In genomic region chr8:116978052-116978451, GRCm38 (mm10) we compare ENCODE assay signal across 8 mouse cellular contexts. TPM values are rescaled to one million over a fixed set of nuclear protein-coding genes. Genes with fewer than 3 reads are reported as not detected.
A peak's percentile ranks its signal among the peaks of the same experiment; 100 is the strongest.
DNase-seq lines count a peak whose midpoint lies in the region; ATAC-seq and TF ChIP-seq lines count a peak whose summit lies in the region.

No protein-coding gene starts in this region.

- no peaks in the 10 kb centered on the region for H3K27me3 ChIP-seq in ES-Bruce4 (ENCODE audit: control insufficient read depth, insufficient read depth, low read length, poor library complexity, severe bottlenecking)
- H3K27me3 ChIP-seq in forebrain, embryonic 15.5 days, result no peaks in the 10 kb centered on the region
- peaks cover 15% of the 10 kb centered on the region for H3K27me3 ChIP-seq in liver, embryonic 15.5 days

- peaks cover 6% of the 10 kb centered on the region for H3K36me3 ChIP-seq in ES-Bruce4 (ENCODE audit: control insufficient read depth, insufficient read depth, low read length, poor library complexity, severe bottlenecking)
- H3K36me3 ChIP-seq in forebrain, embryonic 15.5 days, result no peaks in the 10 kb centered on the region
- 0 out of 2 replicates have a peak, but pooled peaks cover 4% of the 10 kb centered on the region for H3K36me3 ChIP-seq in liver, embryonic 15.5 days (replicated peaks)

- WGBS in forebrain, embryonic 15.5 days, result 27% methylated on average over 8 of the region's 8 CpGs
- 33% methylated on average over 8 of the region's 8 CpGs for WGBS in liver, embryonic 15.5 days (ENCODE audit: insufficient replicate concordance)

- no peak for TF ChIP-seq CTCF in ES-Bruce4 (IDR thresholded peaks at IDR 0.05; ENCODE audit: low read depth, low read length)

- H3K4me3 ChIP-seq in ES-Bruce4 (ENCODE audit: low read depth, low read length), result peak overlapping the region; percentile 81
- H3K4me3 ChIP-seq in forebrain, embryonic 15.5 days, result peak overlapping the region; percentile 74
- peak overlapping the region; percentile 75 for H3K4me3 ChIP-seq in liver, embryonic 15.5 days (replicated peaks)

- H3K27ac ChIP-seq in ES-Bruce4 (ENCODE audit: insufficient read depth, low read length), result no peak overlapping the region
- H3K27ac ChIP-seq in forebrain, embryonic 15.5 days (replicated peaks), result peak overlapping the region; percentile 49; the same call in 1 of the 2 replicates
- no peak overlapping the region for H3K27ac ChIP-seq in liver, embryonic 15.5 days (replicated peaks)

- intact Hi-C loops in gastrocnemius, postnatal 36 days (cut with DNase I), result loop anchor here (2.0 to 5.0 kb wide), 2 partner anchors 36 to 57 kb away; partner anchors contain the start of genes Atmin, Cenpn and Cmc2

- H3K9ac ChIP-seq in ES-Bruce4 (ENCODE audit: low read depth, poor library complexity, severe bottlenecking), result peak overlapping the region; percentile 36
- H3K9ac ChIP-seq in forebrain, embryonic 15.5 days (replicated peaks), result peak overlapping the region; percentile 38
- peak overlapping the region; percentile 41; the same call in 1 of the 2 replicates for H3K9ac ChIP-seq in liver, embryonic 15.5 days

- DNase-seq in heart, adult 11 months, result peak; percentile 92
- no peak for DNase-seq in heart, adult 9 months (ENCODE audit: low spot score in 2 of 2)
- no peak for DNase-seq in adrenal gland, adult 18-20 months (ENCODE audit: low spot score in 2 of 2)
- no peak for DNase-seq in right cerebral cortex, adult 2 months (ENCODE audit: low spot score in 2 of 2)
- DNase-seq in gastrocnemius, postnatal 36 days, result no peak

- ATAC-seq in forebrain, embryonic 15.5 days (replicated peaks), result no peak
- no peak; the same call in 1 of the 2 replicates for ATAC-seq in liver, embryonic 15.5 days (ENCODE audit: insufficient read depth)

- peak overlapping the region; percentile 69 for H3K4me2 ChIP-seq in forebrain, embryonic 15.5 days (replicated peaks)
- H3K4me2 ChIP-seq in liver, embryonic 15.5 days, result peak overlapping the region; percentile 94

- no peak for TF ChIP-seq POLR2A in ES-Bruce4 (IDR thresholded peaks at IDR 0.05; ENCODE audit: insufficient read depth, low read length)

- no peaks in the 10 kb centered on the region for H3K9me3 ChIP-seq in ES-Bruce4 (replicated peaks; ENCODE audit: control insufficient read depth, insufficient read depth, low read length, poor library complexity, severe bottlenecking)
- H3K9me3 ChIP-seq in forebrain, embryonic 15.5 days, result no peaks in the 10 kb centered on the region
- H3K9me3 ChIP-seq in liver, embryonic 15.5 days (replicated peaks), result no peaks in the 10 kb centered on the region

- no peak for TF ChIP-seq EP300 in ES-Bruce4 (IDR thresholded peaks at IDR 0.05; ENCODE audit: insufficient read depth, low read depth, low read length)

- H3K4me1 ChIP-seq in ES-Bruce4 (ENCODE audit: control insufficient read depth, insufficient read depth, low read length), result no peaks in the 10 kb centered on the region
- H3K4me1 ChIP-seq in forebrain, embryonic 15.5 days, result peaks cover 12% of the 10 kb centered on the region
- H3K4me1 ChIP-seq in liver, embryonic 15.5 days (replicated peaks), result peaks cover 20% of the 10 kb centered on the region

RNA-seq across cellular contexts. Expression of gene 1700030J22Rik, which starts 0.7 kb away (rescaled TPM):
- 2.6 and 4.8 TPM in 2 replicates for polyA plus RNA-seq in ES-Bruce4 (2011; ENCODE audit: insufficient read depth, insufficient read length, low read depth, missing spikeins)
- polyA plus RNA-seq in forebrain, embryonic 15.5 days (2015; fragmentation: Nextera tagmentation; extraction: Ambion mirVana), result 5.1 and 5.9 TPM in 2 replicates
- polyA plus RNA-seq in liver, embryonic 15.5 days (2015; fragmentation: Nextera tagmentation; extraction: Ambion mirVana), result 0.48 and 0.51 TPM in 2 replicates
- 1 to 10 TPM; 1.4 to 1.5 TPM for total RNA-seq in adrenal gland, adult 18-20 months (2021)
- total RNA-seq in gastrocnemius, postnatal 36 days (2021), result under 1 TPM; 0.18 to 0.27 TPM

RNA-seq across cellular contexts. Expression of gene Gcsh, which starts 15.3 kb away (rescaled TPM):
- polyA plus RNA-seq in ES-Bruce4 (2011; ENCODE audit: insufficient read depth, insufficient read length, low read depth, missing spikeins), result 141 and 150 TPM in 2 replicates
- polyA plus RNA-seq in forebrain, embryonic 15.5 days (2015; fragmentation: Nextera tagmentation; extraction: Ambion mirVana), result 78.3 and 83.0 TPM in 2 replicates
- polyA plus RNA-seq in liver, embryonic 15.5 days (2015; fragmentation: Nextera tagmentation; extraction: Ambion mirVana), result 85.5 and 94.5 TPM in 2 replicates
- total RNA-seq in adrenal gland, adult 18-20 months (2021), result 100 to 1,000 TPM; 140 to 168 TPM
- 10 to 100 TPM; 35.7 to 39.4 TPM for total RNA-seq in gastrocnemius, postnatal 36 days (2021)

RNA-seq across cellular contexts. Expression of gene Atmin, which starts 34.9 kb away (rescaled TPM):
- 39.6 and 42.1 TPM in 2 replicates for polyA plus RNA-seq in ES-Bruce4 (2011; ENCODE audit: insufficient read depth, insufficient read length, low read depth, missing spikeins)
- 16.7 and 17.3 TPM in 2 replicates for polyA plus RNA-seq in forebrain, embryonic 15.5 days (2015; fragmentation: Nextera tagmentation; extraction: Ambion mirVana)
- polyA plus RNA-seq in liver, embryonic 15.5 days (2015; fragmentation: Nextera tagmentation; extraction: Ambion mirVana), result 3.6 and 3.7 TPM in 2 replicates
- total RNA-seq in adrenal gland, adult 18-20 months (2021), result 10 to 100 TPM; 24.3 to 25.0 TPM
- total RNA-seq in gastrocnemius, postnatal 36 days (2021), result 10 to 100 TPM; 16.9 to 18.9 TPM

RNA-seq across cellular contexts. Expression of gene Cenpn, which starts 56.5 kb away (rescaled TPM):
- polyA plus RNA-seq in ES-Bruce4 (2011; ENCODE audit: insufficient read depth, insufficient read length, low read depth, missing spikeins), result 48.0 and 49.1 TPM in 2 replicates
- 17.1 and 17.8 TPM in 2 replicates for polyA plus RNA-seq in forebrain, embryonic 15.5 days (2015; fragmentation: Nextera tagmentation; extraction: Ambion mirVana)
- 24.8 and 24.9 TPM in 2 replicates for polyA plus RNA-seq in liver, embryonic 15.5 days (2015; fragmentation: Nextera tagmentation; extraction: Ambion mirVana)
- total RNA-seq in adrenal gland, adult 18-20 months (2021), result 1 to 10 TPM; 2.6 to 2.7 TPM
- under 1 TPM; 0.56 to 0.64 TPM for total RNA-seq in gastrocnemius, postnatal 36 days (2021)

RNA-seq across cellular contexts. Expression of gene Cmc2, which starts 56.8 kb away (rescaled TPM):
- 23.0 and 23.3 TPM in 2 replicates for polyA plus RNA-seq in ES-Bruce4 (2011; ENCODE audit: insufficient read depth, insufficient read length, low read depth, missing spikeins)
- 40.7 and 41.2 TPM in 2 replicates for polyA plus RNA-seq in forebrain, embryonic 15.5 days (2015; fragmentation: Nextera tagmentation; extraction: Ambion mirVana)
- polyA plus RNA-seq in liver, embryonic 15.5 days (2015; fragmentation: Nextera tagmentation; extraction: Ambion mirVana), result 50.8 and 56.7 TPM in 2 replicates
- total RNA-seq in adrenal gland, adult 18-20 months (2021), result 10 to 100 TPM; 53.0 to 57.0 TPM
- total RNA-seq in gastrocnemius, postnatal 36 days (2021), result 10 to 100 TPM; 23.1 to 30.7 TPM
